Mouse (Mus musculus) megakaryocyte progenitor cell, adult 5-6 weeks (primary cell): ENCODE results near the gene Cnppd1. TPM values are rescaled to one million over a fixed set of nuclear protein-coding genes. Genes with fewer than 3 reads are reported as not detected.

Experiments used
- ATAC-seq: replicated peaks from 2 replicates; pipeline ENCODE4 v1.8.0; 2016; ENCODE audit warnings: mild to moderate bottlenecking, moderate TSS enrichment, inconsistent platforms; ENCODE audit not compliant: poor library complexity
- total RNA-seq, 2 experiments: library from RNA; stranded (forward) in 1 of 2; stranded (reverse) in 1 of 2; fragments of 157-497, 149-512 nt in 1 of 2; fragments of 200-1000 nt in 1 of 2; gene quantifications; 2 replicates each; pipeline versions ENCODE4 v1.2.3 to v1.2.4; 2015 to 2017

Cnppd1 gene
- total RNA-seq (2015) (16.8 and 17.2 TPM in 2 replicates), total RNA-seq (2017) (40.3 and 52.9 TPM in 2 replicates)

- ATAC-seq = peak; percentile 50
Observed at GRCm38 (mm10) chr1:75142301-75143261, at the start of gene Cnppd1, which contains the start of gene Retreg2. Gene Cnppd1 (minus strand): TSS chr1:75142711. Gene Retreg2 (plus strand): TSS chr1:75142778.

- peak; percentile 85 for ATAC-seq
Observed at GRCm38 (mm10) chr1:75191622-75192402, 49.3 kb upstream of the Cnppd1 start, which contains the start of the genes Ankzf1 and Atg9a. Gene Ankzf1 (plus strand): TSS chr1:75192151. Gene Atg9a (minus strand): TSS chr1:75192196.

- ATAC-seq = no peak
Observed at GRCm38 (mm10) chr1:75191258-75191621, 48.7 kb upstream of the Cnppd1 start.

- 0 out of 2 replicates have a peak, but pooled peaks have one; percentile 5 for ATAC-seq
Observed at GRCm38 (mm10) chr1:75190577-75190976, 48.1 kb upstream of the Cnppd1 start.

- peak; percentile 64 for ATAC-seq
Observed at GRCm38 (mm10) chr1:75187914-75188483, 45.5 kb upstream of the Cnppd1 start.

GRCm38 (mm10) chr1:75187126-75187525 lies 44.6 kb upstream of the Cnppd1 start:
- ATAC-seq = no peak

- no peak for ATAC-seq
Observed at GRCm38 (mm10) chr1:75185495-75185894, 43.0 kb upstream of the Cnppd1 start.

- no peak for ATAC-seq
Observed at GRCm38 (mm10) chr1:75182160-75182559, 39.6 kb upstream of the Cnppd1 start.

GRCm38 (mm10) chr1:75181377-75181870 lies 38.9 kb upstream of the Cnppd1 start:
- ATAC-seq = no peak

GRCm38 (mm10) chr1:75180741-75181140 lies 38.2 kb upstream of the Cnppd1 start:
- no peak for ATAC-seq

GRCm38 (mm10) chr1:75180105-75180590 lies 37.6 kb upstream of the Cnppd1 start, which contains the start of gene Abcb6:
Gene Abcb6 (minus strand): TSS chr1:75180392.
- ATAC-seq = peak; percentile 85

GRCm38 (mm10) chr1:75179334-75180104 lies 37.0 kb upstream of the Cnppd1 start:
- ATAC-seq = peak; percentile 71

- peak; percentile 92 for ATAC-seq
Observed at GRCm38 (mm10) chr1:75168472-75169464, 26.3 kb upstream of the Cnppd1 start, which contains the start of gene Zfand2b. Gene Zfand2b (plus strand): TSS chr1:75168646.

- ATAC-seq = no peak; the same call in 1 of the 2 replicates
Observed at GRCm38 (mm10) chr1:75168093-75168471, 25.6 kb upstream of the Cnppd1 start.

- no peak for ATAC-seq
Observed at GRCm38 (mm10) chr1:75160256-75160617, 17.7 kb upstream of the Cnppd1 start.

GRCm38 (mm10) chr1:75159540-75160255 lies 17.2 kb upstream of the Cnppd1 start:
- peak; percentile 80 for ATAC-seq

GRCm38 (mm10) chr1:75158990-75159389 lies 16.5 kb upstream of the Cnppd1 start:
- 0 out of 2 replicates have a peak, but pooled peaks have one; percentile 22 for ATAC-seq

- peak; percentile 60 for ATAC-seq
Observed at GRCm38 (mm10) chr1:75155837-75156236, 13.3 kb upstream of the Cnppd1 start.
